Mouse (Mus musculus): ENCODE measurements around the gene Ano9. TPM values are rescaled to one million over a fixed set of nuclear protein-coding genes. Genes with fewer than 3 reads are reported as not detected.

The Ano9 gene
- polyA plus RNA-seq, 1 experiment, result not detected

DNA sequence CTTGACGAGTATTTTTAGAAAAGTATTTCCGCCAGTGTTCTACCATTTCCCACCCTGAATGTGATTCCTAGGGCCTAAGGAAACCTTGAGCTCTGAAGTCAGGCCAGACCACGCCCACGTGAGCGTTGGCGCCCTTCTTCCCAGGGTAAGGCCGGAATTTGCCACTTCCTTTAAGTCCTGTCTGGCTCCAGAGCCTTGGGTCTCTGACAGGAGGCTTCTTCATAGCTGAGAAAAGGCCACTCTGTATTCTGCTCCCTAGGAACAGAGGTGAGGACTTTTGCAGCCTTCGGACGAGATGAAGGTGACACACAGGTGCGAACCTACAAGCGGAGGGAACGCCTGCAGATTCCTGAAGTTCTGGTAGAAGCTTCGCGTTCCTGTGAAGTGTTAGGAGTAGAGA lies 4.6 kb upstream of the Ano9 start, which contains the start of gene Ptdss2:
Gene Ptdss2 (plus strand): TSS at position 138 of the 400 bp plus-strand sequence.
- peak within 1 kb of the TSS; percentile 33 for H3K4me3 ChIP-seq (ENCODE audit: insufficient read depth, poor library complexity, severe bottlenecking)
- no peaks in the 10 kb centered on the region for H3K79me2 ChIP-seq (ENCODE audit: control insufficient read depth, insufficient read depth)
- H3K27me3 ChIP-seq (ENCODE audit: control insufficient read depth, insufficient read depth, insufficient read length), result peaks cover 10% of the 10 kb centered on the region
- no peaks in the 10 kb centered on the region for H3K36me3 ChIP-seq (ENCODE audit: control insufficient read depth, insufficient read depth)
- H3ac ChIP-seq (ENCODE audit: control insufficient read depth, insufficient read length, low read depth), result peak within 1 kb of the TSS; percentile 75
- no peak for TF ChIP-seq MYOG (IDR thresholded peaks at IDR 0.05; ENCODE audit: control insufficient read depth, extremely low read depth, insufficient read length)
- TF ChIP-seq CTCF (IDR thresholded peaks at IDR 0.05; ENCODE audit: control insufficient read depth, insufficient read depth, insufficient read length), result no peak
- no peak for TF ChIP-seq MAX (IDR thresholded peaks at IDR 0.05)
- no peak for TF ChIP-seq MYOD1 (IDR thresholded peaks at IDR 0.05; ENCODE audit: control insufficient read depth, insufficient read length, low read depth)
- no peak for TF ChIP-seq USF1 (IDR thresholded peaks at IDR 0.05; ENCODE audit: low read depth)
- no peak for TF ChIP-seq FOSL1 (IDR thresholded peaks at IDR 0.05; ENCODE audit: insufficient read depth, low read length, poor library complexity, severe bottlenecking)
- TF ChIP-seq CEBPB (IDR thresholded peaks at IDR 0.05; ENCODE audit: low read depth), result no peak
- no peaks in the 10 kb centered on the region for H3K79me3 ChIP-seq (ENCODE audit: low read depth)

GRCm38 (mm10) chr7:141121051-141121531 lies 3.5 kb upstream of the Ano9 start:
- Histone ChIP-seq H3K4me3 (ENCODE audit: insufficient read depth, poor library complexity, severe bottlenecking) (no peak overlapping the region), H3K27me3 (ENCODE audit: control insufficient read depth, insufficient read depth, insufficient read length) (peaks cover 14% of the 10 kb centered on the region), H3K79me2 (ENCODE audit: control insufficient read depth, insufficient read depth) (no peaks in the 10 kb centered on the region), H3K36me3 (ENCODE audit: control insufficient read depth, insufficient read depth) (no peaks in the 10 kb centered on the region), H3ac (ENCODE audit: control insufficient read depth, insufficient read length, low read depth) (no peak overlapping the region), H3K79me3 (ENCODE audit: low read depth) (no peaks in the 10 kb centered on the region)
- no peak for TF ChIP-seq USF1 (IDR thresholded peaks at IDR 0.05; ENCODE audit: low read depth)
- no peak for TF ChIP-seq MYOG (IDR thresholded peaks at IDR 0.05; ENCODE audit: control insufficient read depth, extremely low read depth, insufficient read length)
- TF ChIP-seq FOSL1 (IDR thresholded peaks at IDR 0.05; ENCODE audit: insufficient read depth, low read length, poor library complexity, severe bottlenecking), result no peak
- no peak for TF ChIP-seq CTCF (IDR thresholded peaks at IDR 0.05; ENCODE audit: control insufficient read depth, insufficient read depth, insufficient read length)
- no peak for TF ChIP-seq MYOD1 (IDR thresholded peaks at IDR 0.05; ENCODE audit: control insufficient read depth, insufficient read length, low read depth)
- no peak for TF ChIP-seq MAX (IDR thresholded peaks at IDR 0.05)
- TF ChIP-seq CEBPB (IDR thresholded peaks at IDR 0.05; ENCODE audit: low read depth), result no peak

DNA sequence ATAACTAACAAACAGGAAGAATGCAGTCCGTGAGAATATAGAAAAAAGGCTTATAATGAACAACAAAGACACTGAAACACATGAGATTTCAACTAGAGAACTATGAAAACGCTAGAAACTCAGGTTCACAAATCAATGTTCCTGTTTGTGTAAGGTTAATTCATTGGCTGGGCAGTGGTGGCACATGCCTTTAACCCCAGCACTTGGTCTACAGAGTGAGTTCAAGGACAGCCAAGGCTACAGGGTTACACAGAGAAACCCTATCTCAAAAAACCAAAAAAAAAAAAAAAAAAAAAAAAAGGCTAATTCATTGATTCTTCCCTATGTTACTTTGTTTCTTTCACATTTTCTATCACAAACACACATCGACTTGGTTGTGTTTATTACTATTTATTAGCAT lies 3.0 kb upstream of the Ano9 start:
- Histone ChIP-seq H3K79me2 (ENCODE audit: control insufficient read depth, insufficient read depth) (no peaks in the 10 kb centered on the region), H3K27me3 (ENCODE audit: control insufficient read depth, insufficient read depth, insufficient read length) (peaks cover 16% of the 10 kb centered on the region), H3K36me3 (ENCODE audit: control insufficient read depth, insufficient read depth) (no peaks in the 10 kb centered on the region), H3K4me3 (ENCODE audit: insufficient read depth, poor library complexity, severe bottlenecking) (no peak overlapping the region), H3ac (ENCODE audit: control insufficient read depth, insufficient read length, low read depth) (no peak overlapping the region), H3K79me3 (ENCODE audit: low read depth) (no peaks in the 10 kb centered on the region)
- TF ChIP-seq FOSL1 (IDR thresholded peaks at IDR 0.05; ENCODE audit: insufficient read depth, low read length, poor library complexity, severe bottlenecking), result no peak
- no peak for TF ChIP-seq CEBPB (IDR thresholded peaks at IDR 0.05; ENCODE audit: low read depth)
- no peak for TF ChIP-seq CTCF (IDR thresholded peaks at IDR 0.05; ENCODE audit: control insufficient read depth, insufficient read depth, insufficient read length)
- TF ChIP-seq MYOD1 (IDR thresholded peaks at IDR 0.05; ENCODE audit: control insufficient read depth, insufficient read length, low read depth), result no peak
- TF ChIP-seq MAX (IDR thresholded peaks at IDR 0.05), result no peak
- no peak for TF ChIP-seq USF1 (IDR thresholded peaks at IDR 0.05; ENCODE audit: low read depth)
- TF ChIP-seq MYOG (IDR thresholded peaks at IDR 0.05; ENCODE audit: control insufficient read depth, extremely low read depth, insufficient read length), result no peak

- no peak overlapping the region for H3ac ChIP-seq (ENCODE audit: control insufficient read depth, insufficient read length, low read depth)
These were observed 1.9 kb upstream of the Ano9 start for GRCm38 (mm10) chr7:141119487-141119886.

GRCm38 (mm10) chr7:141115874-141116273 lies 1.7 kb downstream of the Ano9 start:
- no peaks in the 10 kb centered on the region for H3K79me2 ChIP-seq (ENCODE audit: control insufficient read depth, insufficient read depth)
- H3K27me3 ChIP-seq (ENCODE audit: control insufficient read depth, insufficient read depth, insufficient read length), result peaks cover 24% of the 10 kb centered on the region
- no peaks in the 10 kb centered on the region for H3K79me3 ChIP-seq (ENCODE audit: low read depth)
- H3K4me3 ChIP-seq (ENCODE audit: insufficient read depth, poor library complexity, severe bottlenecking), result no peak overlapping the region
- H3K36me3 ChIP-seq (ENCODE audit: control insufficient read depth, insufficient read depth), result no peaks in the 10 kb centered on the region
- TF ChIP-seq MYOG (IDR thresholded peaks at IDR 0.05; ENCODE audit: control insufficient read depth, extremely low read depth, insufficient read length) (no peak), FOSL1 (IDR thresholded peaks at IDR 0.05; ENCODE audit: insufficient read depth, low read length, poor library complexity, severe bottlenecking) (no peak), USF1 (IDR thresholded peaks at IDR 0.05; ENCODE audit: low read depth) (no peak), CTCF (IDR thresholded peaks at IDR 0.05; ENCODE audit: control insufficient read depth, insufficient read depth, insufficient read length) (no peak), CEBPB (IDR thresholded peaks at IDR 0.05; ENCODE audit: low read depth) (no peak), MAX (IDR thresholded peaks at IDR 0.05) (no peak), MYOD1 (IDR thresholded peaks at IDR 0.05; ENCODE audit: control insufficient read depth, insufficient read length, low read depth) (no peak)
- H3ac ChIP-seq (ENCODE audit: control insufficient read depth, insufficient read length, low read depth), result no peak overlapping the region

More at GRCm38 (mm10) chr7:141119487-141119886, 1.9 kb upstream of the Ano9 start:
- no peak for TF ChIP-seq CTCF (IDR thresholded peaks at IDR 0.05; ENCODE audit: control insufficient read depth, insufficient read depth, insufficient read length)
- no peak for TF ChIP-seq MYOG (IDR thresholded peaks at IDR 0.05; ENCODE audit: control insufficient read depth, extremely low read depth, insufficient read length)
- no peak for TF ChIP-seq MAX (IDR thresholded peaks at IDR 0.05)
- TF ChIP-seq MYOD1 (IDR thresholded peaks at IDR 0.05; ENCODE audit: control insufficient read depth, insufficient read length, low read depth), result no peak
- no peak for TF ChIP-seq FOSL1 (IDR thresholded peaks at IDR 0.05; ENCODE audit: insufficient read depth, low read length, poor library complexity, severe bottlenecking)
- no peak for TF ChIP-seq CEBPB (IDR thresholded peaks at IDR 0.05; ENCODE audit: low read depth)
- no peak for TF ChIP-seq USF1 (IDR thresholded peaks at IDR 0.05; ENCODE audit: low read depth)
- no peak overlapping the region for H3K4me3 ChIP-seq (ENCODE audit: insufficient read depth, poor library complexity, severe bottlenecking)
- H3K79me2 ChIP-seq (ENCODE audit: control insufficient read depth, insufficient read depth), result no peaks in the 10 kb centered on the region
- no peaks in the 10 kb centered on the region for H3K79me3 ChIP-seq (ENCODE audit: low read depth)
- no peaks in the 10 kb centered on the region for H3K36me3 ChIP-seq (ENCODE audit: control insufficient read depth, insufficient read depth)
- peaks cover 20% of the 10 kb centered on the region for H3K27me3 ChIP-seq (ENCODE audit: control insufficient read depth, insufficient read depth, insufficient read length)

All from C2C12 (cell line).